Mouse (Mus musculus) midbrain, embryonic 12.5 days (tissue): ENCODE measurements around the gene Enpp3. TPM values are rescaled to one million over a fixed set of nuclear protein-coding genes. Genes with fewer than 3 reads are reported as not detected.

Experiments used
- ATAC-seq: fragments of 200-750 bp; cut with Nextera tagmentation; 2 replicates; pipeline ENCODE4 v1.8.0; 2017; ENCODE audit warnings: low read depth, moderate TSS enrichment, moderate library complexity; ENCODE audit not compliant: low FRiP score
- H3K27ac ChIP-seq: fragments of 300-500 bp; sonication (generic); replicated peaks from 2 replicates; pipeline ENCODE4 v1.5.1; 2016; ENCODE audit warnings: mild to moderate bottlenecking
- H3K27me3 ChIP-seq: fragments of 300-500 bp; sonication (generic); 2 replicates; pipeline ENCODE4 v1.6.1; 2016; ENCODE audit warnings: mild to moderate bottlenecking
- H3K36me3 ChIP-seq: fragments of 300-500 bp; sonication (generic); 2 replicates; pipeline ENCODE4 v1.6.1; 2016
- H3K4me1 ChIP-seq: fragments of 300-500 bp; sonication (generic); 2 replicates; pipeline ENCODE4 v1.6.1; 2016
- H3K4me2 ChIP-seq: fragments of 300-500 bp; sonication (generic); replicated peaks from 2 replicates; pipeline ENCODE4 v1.6.1; 2016; ENCODE audit warnings: mild to moderate bottlenecking, moderate library complexity
- H3K4me3 ChIP-seq: fragments of 300-500 bp; sonication (generic); 2 replicates; pipeline ENCODE4 v1.5.1; 2016; ENCODE audit warnings: mild to moderate bottlenecking
- H3K9ac ChIP-seq: fragments of 300-500 bp; sonication (generic); replicated peaks from 2 replicates; pipeline ENCODE4 v1.6.1; 2016; ENCODE audit warnings: mild to moderate bottlenecking, moderate library complexity
- H3K9me3 ChIP-seq: fragments of 300-500 bp; sonication (generic); 2 replicates; pipeline ENCODE4 v1.6.1; 2016; ENCODE audit warnings: mild to moderate bottlenecking
- WGBS: fragments of 180-500 bp; shearing (Covaris S2); methylation state at CpG from one replicate; pipeline ENCODE4 v1.1.7; 2016; 5-methylcytosine and 5-hydroxymethylcytosine counted together
- polyA plus RNA-seq: library from polyadenylated mRNA; unstranded; fragments of >200 nt; fragmentation: Nextera tagmentation; extraction: Ambion mirVana; gene quantifications from 2 replicates; pipeline ENCODE4 v1.2.1, GENCODE M21; 2016

The Enpp3 gene
- polyA plus RNA-seq, 1 experiment from 2014 or later: 9.4 TPM

DNA sequence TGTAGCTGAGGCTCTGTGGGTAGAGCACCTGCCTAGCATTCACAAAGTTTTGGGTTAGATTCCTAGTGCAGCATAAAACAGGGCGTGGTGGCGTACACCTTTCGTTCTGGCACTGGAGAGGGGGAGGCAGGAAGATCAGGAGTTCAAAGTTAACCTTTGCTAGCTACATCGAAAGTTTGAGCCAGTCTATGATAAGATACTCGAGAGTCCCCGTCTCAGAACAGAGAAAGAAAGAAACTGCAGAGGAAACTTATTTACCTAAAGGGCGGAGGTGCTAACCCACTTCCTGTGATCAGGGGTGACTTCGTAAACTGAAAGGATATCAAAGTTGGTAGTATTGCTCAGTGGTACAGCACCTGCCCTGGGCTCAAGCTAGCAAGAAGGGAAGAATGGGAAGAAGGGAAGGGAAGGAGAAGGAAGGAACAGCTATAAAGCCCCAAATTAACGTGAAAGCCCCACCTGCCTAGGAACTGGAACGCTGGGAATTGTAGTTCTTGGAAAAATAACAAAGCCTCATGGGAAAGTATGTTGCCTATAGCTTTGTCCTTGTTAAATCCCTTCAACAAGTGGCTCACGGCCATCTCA is 88.3 kb downstream of the Enpp3 start:
- Histone ChIP-seq H3K4me3 (peak overlapping the region; percentile 22; the same call in 1 of the 2 replicates), H3K4me1 (peaks cover 17% of the 10 kb centered on the region; the same call in 1 of the 2 replicates), H3K9ac (no peak overlapping the region), H3K36me3 (no peaks in the 10 kb centered on the region), H3K27ac (no peak overlapping the region), H3K9me3 (no peaks in the 10 kb centered on the region), H3K27me3 (no peaks in the 10 kb centered on the region), H3K4me2 (peak overlapping the region; percentile 37)
- ATAC-seq: no peak
- WGBS: 46% methylated on average over 11 of the region's 11 CpGs

DNA sequence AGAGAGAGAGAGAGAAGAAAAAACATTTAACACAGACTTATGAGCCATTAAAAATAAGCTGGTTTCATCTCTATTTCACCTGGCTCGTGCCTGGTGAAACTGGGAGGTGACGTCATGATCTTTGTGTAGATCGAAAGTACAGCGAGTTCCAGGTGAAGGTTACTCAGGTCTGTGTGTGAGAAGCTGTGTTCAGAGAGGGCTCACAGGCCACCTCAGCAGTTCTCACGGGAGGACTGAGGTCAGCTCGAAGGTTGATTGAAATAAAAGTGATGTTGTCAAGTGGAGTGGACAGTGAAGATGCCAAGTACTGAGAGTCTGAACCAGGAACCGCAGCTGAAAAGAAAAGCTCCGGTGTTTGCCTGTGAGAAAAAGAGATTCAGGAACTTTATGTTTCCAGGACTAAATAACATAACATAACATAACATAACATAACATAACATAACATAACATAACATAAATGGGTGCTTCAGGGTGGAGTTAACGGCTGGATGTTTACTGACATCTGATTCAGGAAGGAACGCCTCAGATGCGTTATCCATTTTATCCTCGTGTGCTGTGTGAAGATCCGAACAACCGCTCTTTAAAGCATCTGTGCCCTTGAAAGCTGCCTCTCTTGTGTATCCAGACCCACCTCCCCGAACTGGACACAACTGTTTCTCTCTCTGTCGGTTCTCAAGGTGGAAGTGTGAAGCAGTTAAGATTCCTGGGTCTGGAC is 88.9 kb downstream of the Enpp3 start:
- WGBS: 78% methylated on average over 16 of the region's 16 CpGs

GRCm38 (mm10) chr10:24742950-24743487 is 99.6 kb downstream of the Enpp3 start:
- Histone ChIP-seq H3K4me2 (no peak overlapping the region), H3K27ac (no peak overlapping the region), H3K36me3 (no peaks in the 10 kb centered on the region), H3K9ac (no peak overlapping the region), H3K27me3 (no peaks in the 10 kb centered on the region), H3K4me3 (no peak overlapping the region), H3K4me1 (no peaks in the 10 kb centered on the region), H3K9me3 (no peaks in the 10 kb centered on the region)
- WGBS: 92% methylated on average over 10 of the region's 13 CpGs
- ATAC-seq: no peak

More for the DNA sequence above, 88.9 kb downstream of the Enpp3 start:
- Histone ChIP-seq H3K9me3 (no peaks in the 10 kb centered on the region), H3K4me3 (no peak overlapping the region), H3K4me1 (peaks cover 17% of the 10 kb centered on the region; the same call in 1 of the 2 replicates), H3K4me2 (peak overlapping the region; percentile 37; the same call in 1 of the 2 replicates), H3K9ac (no peak overlapping the region), H3K27me3 (no peaks in the 10 kb centered on the region), H3K36me3 (no peaks in the 10 kb centered on the region), H3K27ac (no peak overlapping the region)
- no peak for ATAC-seq

DNA sequence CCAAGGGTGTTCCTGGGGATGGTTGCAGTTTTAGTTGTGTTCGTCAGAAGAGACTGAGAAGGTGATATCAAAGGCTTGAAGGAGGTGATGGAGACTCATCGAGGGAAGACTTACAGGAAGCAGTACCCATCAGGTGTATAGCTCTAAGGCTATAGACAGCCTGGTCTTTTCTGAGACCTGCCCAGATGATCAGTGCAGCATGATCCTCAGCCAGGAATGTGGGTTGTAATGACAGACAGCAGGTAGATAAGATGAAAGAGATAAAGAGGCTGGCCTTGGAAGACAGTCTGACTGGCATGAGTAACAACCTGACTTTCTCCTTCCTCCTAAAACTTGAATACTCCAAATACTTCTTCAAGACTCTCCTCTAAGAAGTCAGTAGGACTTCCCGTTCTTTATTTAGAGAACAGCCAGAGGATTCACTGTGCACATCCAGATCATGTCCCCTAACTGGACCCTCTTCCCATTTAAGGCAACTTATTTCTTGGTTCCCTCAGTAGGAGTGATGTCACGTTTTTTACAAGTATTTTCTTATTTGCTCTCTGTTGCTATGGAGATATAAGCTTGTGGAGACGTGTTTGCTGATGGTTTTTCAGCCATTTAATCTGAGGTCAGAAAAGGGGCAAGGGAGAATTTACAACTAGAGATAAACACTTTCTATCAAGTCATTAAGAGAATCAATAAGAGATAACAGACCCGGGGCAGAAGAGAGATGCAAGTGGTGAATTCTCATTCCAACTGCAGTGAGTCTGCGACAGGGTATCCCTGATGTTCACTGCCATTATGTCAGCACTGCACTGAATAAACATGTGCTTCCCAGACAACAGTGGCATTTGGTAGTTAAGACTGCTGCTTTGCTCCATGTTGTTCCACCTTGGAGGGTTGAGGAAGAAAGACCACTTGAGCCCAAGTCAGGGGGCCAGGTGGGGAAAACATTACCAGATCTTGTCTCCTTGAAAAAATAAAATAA is 101.1 kb downstream of the Enpp3 start:
- WGBS: 66% methylated on average over 7 of the region's 7 CpGs
- no peaks in the 10 kb centered on the region for H3K9me3 ChIP-seq
- H3K4me3 ChIP-seq: no peak overlapping the region
- H3K27me3 ChIP-seq: no peaks in the 10 kb centered on the region
- no peaks in the 10 kb centered on the region for H3K4me1 ChIP-seq
- no peak overlapping the region for H3K27ac ChIP-seq
- no peaks in the 10 kb centered on the region for H3K36me3 ChIP-seq
- H3K9ac ChIP-seq: no peak overlapping the region
- ATAC-seq: no peak
- H3K4me2 ChIP-seq: no peak overlapping the region

- WGBS: 85% methylated on average over 2 of the region's 2 CpGs
- ATAC-seq: no peak
- no peaks in the 10 kb centered on the region for H3K36me3 ChIP-seq
Measured at GRCm38 (mm10) chr10:24739171-24739570, 103.5 kb downstream of the Enpp3 start.

DNA sequence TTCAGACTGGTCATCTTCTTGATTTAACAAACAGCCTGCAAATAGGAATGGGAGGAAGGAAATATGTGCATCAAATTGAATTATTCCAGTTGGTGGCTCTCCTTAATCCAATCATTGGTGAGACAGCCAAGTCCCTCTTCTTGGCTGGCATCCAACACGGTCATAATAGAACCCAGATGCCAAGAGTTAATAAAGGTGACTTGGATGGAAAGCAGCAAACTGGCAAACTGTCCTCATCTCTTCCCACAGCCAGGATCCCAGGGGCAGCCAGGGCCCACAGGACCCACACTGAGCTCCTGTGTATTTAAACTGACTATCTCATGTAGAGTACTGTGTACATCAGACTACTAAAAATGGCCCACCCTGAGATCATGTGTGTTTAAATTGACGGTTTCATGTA is 104.2 kb downstream of the Enpp3 start:
- H3K4me3 ChIP-seq: no peak overlapping the region
- WGBS: 88% methylated on average over 2 of the region's 2 CpGs
- H3K27ac ChIP-seq: no peak overlapping the region
- no peak for ATAC-seq
- no peaks in the 10 kb centered on the region for H3K36me3 ChIP-seq
- H3K4me2 ChIP-seq: no peak overlapping the region
- no peaks in the 10 kb centered on the region for H3K9me3 ChIP-seq
- no peaks in the 10 kb centered on the region for H3K4me1 ChIP-seq
- no peaks in the 10 kb centered on the region for H3K27me3 ChIP-seq
- no peak overlapping the region for H3K9ac ChIP-seq

More at GRCm38 (mm10) chr10:24739171-24739570, 103.5 kb downstream of the Enpp3 start:
- H3K4me2 ChIP-seq: no peak overlapping the region
- H3K9me3 ChIP-seq: no peaks in the 10 kb centered on the region
- no peaks in the 10 kb centered on the region for H3K4me1 ChIP-seq
- no peak overlapping the region for H3K9ac ChIP-seq
- H3K27ac ChIP-seq: no peak overlapping the region
- H3K4me3 ChIP-seq: no peak overlapping the region
- H3K27me3 ChIP-seq: no peaks in the 10 kb centered on the region

GRCm38 (mm10) chr10:24735027-24735777 is 107.4 kb downstream of the Enpp3 start:
- 93% methylated on average over 5 of the region's 5 CpGs for WGBS
- no peaks in the 10 kb centered on the region for H3K9me3 ChIP-seq
- no peaks in the 10 kb centered on the region for H3K36me3 ChIP-seq
- 0 out of 2 replicates have a peak, but pooled peaks cover 3% of the 10 kb centered on the region for H3K4me1 ChIP-seq
- ATAC-seq: no peak
- H3K27me3 ChIP-seq: no peaks in the 10 kb centered on the region
- H3K4me3 ChIP-seq: no peak overlapping the region
- H3K9ac ChIP-seq: no peak overlapping the region
- H3K27ac ChIP-seq: no peak overlapping the region
- no peak overlapping the region for H3K4me2 ChIP-seq

GRCm38 (mm10) chr10:24727478-24727877 is 115.1 kb downstream of the Enpp3 start:
- no peak for ATAC-seq
- no peak overlapping the region for H3K9ac ChIP-seq
- H3K4me2 ChIP-seq: no peak overlapping the region
- WGBS: 84% methylated on average over 4 of the region's 4 CpGs
- H3K4me1 ChIP-seq: 0 out of 2 replicates have a peak, but pooled peaks cover 3% of the 10 kb centered on the region
- no peaks in the 10 kb centered on the region for H3K9me3 ChIP-seq
- no peaks in the 10 kb centered on the region for H3K27me3 ChIP-seq
- H3K36me3 ChIP-seq: no peaks in the 10 kb centered on the region
- H3K4me3 ChIP-seq: no peak overlapping the region
- H3K27ac ChIP-seq: no peak overlapping the region

- Histone ChIP-seq H3K27ac (no peak overlapping the region), H3K9me3 (no peaks in the 10 kb centered on the region), H3K4me1 (no peaks in the 10 kb centered on the region), H3K9ac (no peak overlapping the region), H3K4me2 (no peak overlapping the region), H3K27me3 (no peaks in the 10 kb centered on the region), H3K36me3 (no peaks in the 10 kb centered on the region), H3K4me3 (no peak overlapping the region)
- WGBS: 92% methylated on average over 2 of the region's 2 CpGs
- ATAC-seq: no peak
Measured at GRCm38 (mm10) chr10:24725197-24725596, 117.4 kb downstream of the Enpp3 start.
